Mouse (Mus musculus) MEL (cell line): ENCODE results near the gene Ywhag. TPM values are rescaled to one million over a fixed set of nuclear protein-coding genes. Genes with fewer than 3 reads are reported as not detected.

Experiments used
- DNase-seq: peaks from one replicate; pipeline ENCODE4 v3.0.0; 2011; ENCODE audit warnings: low read depth, low spot score
- H3K27ac ChIP-seq: 2 replicates; pipeline ENCODE4 v1.5.1; 2012; ENCODE audit warnings: low read depth, mild to moderate bottlenecking, control low read depth, low read length, moderate library complexity; ENCODE audit not compliant: control insufficient read depth
- H3K27me3 ChIP-seq, 2 experiments: fragments of 150-350 bp in 1 of 2; sonication (generic) in 1 of 2; 2 replicates each; pipeline ENCODE4 v1.6.1; 2012; ENCODE audit warnings: low read length in 2 of 2, mild to moderate bottlenecking in 2 of 2, improper control_type of control experiment in 1 of 2, moderate library complexity in 1 of 2; ENCODE audit not compliant: insufficient read depth in 2 of 2, control insufficient read depth in 1 of 2
- H3K36me3 ChIP-seq, 2 experiments: 2 replicates each; pipeline ENCODE4 v1.6.1; 2012 to 2014; ENCODE audit warnings: low read length in 2 of 2, improper control_type of control experiment in 1 of 2, inconsistent platforms in 1 of 2, mild to moderate bottlenecking in 1 of 2; ENCODE audit not compliant: insufficient read depth in 2 of 2, control insufficient read depth in 1 of 2
- H3K4me1 ChIP-seq, 2 experiments: fragments of 150-350 bp in 1 of 2; sonication (generic) in 1 of 2; 2 replicates each; pipeline ENCODE4 v1.6.1; 2012; ENCODE audit warnings: low read length in 2 of 2, improper control_type of control experiment in 1 of 2, mild to moderate bottlenecking in 1 of 2; ENCODE audit not compliant: insufficient read depth in 2 of 2, control insufficient read depth in 1 of 2
- H3K4me3 ChIP-seq, 2 experiments: fragments of 150-350 bp in 1 of 2; sonication (generic) in 1 of 2; 2 replicates each; pipeline ENCODE4 v1.5.1; 2012; ENCODE audit warnings: low read depth in 2 of 2, low read length in 2 of 2, mild to moderate bottlenecking in 2 of 2, moderate library complexity in 2 of 2, control low read depth in 1 of 2, improper control_type of control experiment in 1 of 2; ENCODE audit not compliant: control insufficient read depth in 1 of 2, insufficient read depth in 1 of 2
- H3K79me2 ChIP-seq: 2 replicates; pipeline ENCODE4 v1.6.1; 2012; ENCODE audit warnings: mild to moderate bottlenecking, low read length, moderate library complexity; ENCODE audit not compliant: control insufficient read depth, poor library complexity, insufficient read depth
- H3K9ac ChIP-seq: 2 replicates; pipeline ENCODE4 v1.6.1; 2012; ENCODE audit warnings: low read depth, mild to moderate bottlenecking, control low read depth, low read length, moderate library complexity; ENCODE audit not compliant: control insufficient read depth, poor library complexity, severe bottlenecking
- H3K9me3 ChIP-seq: fragments of 150-350 bp; sonication (generic); replicated peaks from 2 replicates; pipeline ENCODE4 v1.6.1; 2012; ENCODE audit warnings: mild to moderate bottlenecking, low read length, improper control_type of control experiment, moderate library complexity; ENCODE audit not compliant: insufficient read depth
- BHLHE40 ChIP-seq: IDR thresholded peaks from 2 replicates; pipeline ENCODE4 v1.6.1; 2012; ENCODE audit warnings: low read depth, mild to moderate bottlenecking, inconsistent platforms, low read length, improper control_type of control experiment, borderline replicate concordance
- CHD1 ChIP-seq: IDR thresholded peaks from 2 replicates; pipeline ENCODE4 v1.6.1; 2012; ENCODE audit warnings: low read depth, mild to moderate bottlenecking, inconsistent platforms, low read length, improper control_type of control experiment
- CHD2 ChIP-seq: IDR thresholded peaks from 2 replicates; pipeline ENCODE4 v1.6.1; 2011; ENCODE audit warnings: low read length, improper control_type of control experiment
- EP300 ChIP-seq, 2 experiments: IDR thresholded peaks; 2 replicates each; pipeline ENCODE4 v1.6.1; 2011; ENCODE audit warnings: improper control_type of control experiment in 2 of 2, low read length in 2 of 2, low read depth in 1 of 2, mild to moderate bottlenecking in 1 of 2
- ETS1 ChIP-seq: IDR thresholded peaks from 2 replicates; pipeline ENCODE4 v1.6.1; 2012; ENCODE audit warnings: low read depth, mild to moderate bottlenecking, inconsistent platforms, low read length, improper control_type of control experiment, moderate library complexity
- GABPA ChIP-seq: IDR thresholded peaks from 2 replicates; pipeline ENCODE4 v1.6.1; 2012; ENCODE audit warnings: low read depth, mild to moderate bottlenecking, inconsistent platforms, low read length, improper control_type of control experiment, moderate library complexity
- HCFC1 ChIP-seq: IDR thresholded peaks from 2 replicates; pipeline ENCODE4 v1.6.1; 2012; ENCODE audit warnings: low read depth, mild to moderate bottlenecking, inconsistent platforms, low read length, improper control_type of control experiment, moderate library complexity
- KAT2A ChIP-seq: conservative IDR thresholded peaks from 2 replicates; pipeline ENCODE4 v1.6.1; 2012; ENCODE audit warnings: low read depth, low read length, improper control_type of control experiment, inconsistent platforms
- MAX ChIP-seq: IDR thresholded peaks from 2 replicates; pipeline ENCODE4 v1.6.1; 2011; ENCODE audit warnings: low read length, improper control_type of control experiment
- MAZ ChIP-seq: IDR thresholded peaks from 2 replicates; pipeline ENCODE4 v1.6.1; 2012; ENCODE audit warnings: low read depth, mild to moderate bottlenecking, inconsistent platforms, low read length, improper control_type of control experiment
- MXI1 ChIP-seq: IDR thresholded peaks from 2 replicates; pipeline ENCODE4 v1.6.1; 2011; ENCODE audit warnings: mild to moderate bottlenecking, low read depth, low read length, improper control_type of control experiment
- MYB ChIP-seq: IDR thresholded peaks from 2 replicates; pipeline ENCODE4 v1.6.1; 2011; ENCODE audit warnings: mild to moderate bottlenecking, low read depth, low read length, improper control_type of control experiment
- MYC ChIP-seq: IDR thresholded peaks from 2 replicates; pipeline ENCODE4 v1.6.1; 2011; ENCODE audit warnings: low read depth, mild to moderate bottlenecking, low read length, improper control_type of control experiment, moderate library complexity
- NRF1 ChIP-seq: IDR thresholded peaks from 2 replicates; pipeline ENCODE4 v1.6.1; 2014; ENCODE audit warnings: low read depth, mild to moderate bottlenecking, inconsistent platforms, low read length, improper control_type of control experiment, moderate library complexity; ENCODE audit not compliant: poor library complexity, insufficient read depth, severe bottlenecking
- POLR2AphosphoS2 ChIP-seq: IDR thresholded peaks from 2 replicates; pipeline ENCODE4 v1.6.1; 2011; ENCODE audit warnings: low read length, improper control_type of control experiment
- SIN3A ChIP-seq: IDR thresholded peaks from 2 replicates; pipeline ENCODE4 v1.6.1; 2012; ENCODE audit warnings: low read length, improper control_type of control experiment, inconsistent platforms
- TAL1 ChIP-seq: IDR thresholded peaks from 2 replicates; pipeline ENCODE4 v1.6.1; 2012; ENCODE audit warnings: mild to moderate bottlenecking, inconsistent platforms, low read length, moderate library complexity, mixed read lengths
- USF1 ChIP-seq: IDR thresholded peaks from 2 replicates; pipeline ENCODE4 v1.6.1; 2014; ENCODE audit warnings: low read depth, mild to moderate bottlenecking, inconsistent platforms, low read length, improper control_type of control experiment, moderate library complexity
- ZC3H11A ChIP-seq: IDR thresholded peaks from 2 replicates; pipeline ENCODE4 v1.6.1; 2012; ENCODE audit warnings: low read depth, mild to moderate bottlenecking, inconsistent platforms, low read length, improper control_type of control experiment
- ZKSCAN1 ChIP-seq: IDR thresholded peaks from 2 replicates; pipeline ENCODE4 v1.6.1; 2012; ENCODE audit warnings: low read depth, mild to moderate bottlenecking, inconsistent platforms, low read length, improper control_type of control experiment, moderate library complexity
- ZNF384 ChIP-seq: IDR thresholded peaks from 2 replicates; pipeline ENCODE4 v1.6.1; 2012; ENCODE audit warnings: low read depth, mild to moderate bottlenecking, inconsistent platforms, low read length, improper control_type of control experiment
- polyA plus RNA-seq, 2 experiments: library from polyadenylated mRNA; stranded (reverse) in 1 of 2; unstranded in 1 of 2; fragments of >175 nt in 1 of 2; fragments of >200 nt in 1 of 2; gene quantifications; 2 replicates each; pipeline versions ENCODE4 v1.2.1 to v1.2.4; 2012; ENCODE audit warnings: low replicate concordance in 2 of 2, low read depth in 1 of 2; ENCODE audit not compliant: insufficient read length in 2 of 2, insufficient read depth in 1 of 2, missing spikeins in 1 of 2
- total RNA-seq: library from RNA; depleted of rRNA; stranded (reverse); fragments of 300-350 nt; gene quantifications from 2 replicates; pipeline ENCODE4 v1.2.3, GENCODE M21; 2012

Gene Ywhag
- total and polyA plus RNA-seq, 3 experiments = 109 to 295 (median 268) TPM

GRCm38 (mm10) chr5:135932359-135932758 is 2.1 kb downstream of the Ywhag start:
- Histone ChIP-seq H3K27ac (no peak overlapping the region), H3K4me1 (peaks cover 4 to 34% of the 10 kb centered on the region in 2 experiments), H3K9ac (peak overlapping the region; percentile 13), H3K4me3 (peak overlapping the region; percentile 31 to 78), H3K79me2 (peaks cover 64% of the 10 kb centered on the region), H3K36me3 (peaks cover 24 to 46% of the 10 kb centered on the region in 2 experiments), H3K9me3 (no peaks in the 10 kb centered on the region), H3K27me3 (no peaks in the 10 kb centered on the region)
- peak; percentile 67 for DNase-seq
- TF ChIP-seq CHD2 (no peak), SIN3A (peak; percentile 54; the same call in 1 of the 2 replicates), ETS1 (peak; percentile 55; the same call in 1 of the 2 replicates), MXI1 (peak; percentile 40; the same call in 1 of the 2 replicates)
- TF ChIP-seq, all 39 proteins: peak for 3

GRCm38 (mm10) chr5:135931526-135931925 is 2.9 kb downstream of the Ywhag start:
- peak overlapping the region; percentile 19; the same call in 1 of the 2 replicates for H3K27ac ChIP-seq
- H3K27me3 ChIP-seq = no peaks in the 10 kb centered on the region
- peaks cover 72% of the 10 kb centered on the region for H3K79me2 ChIP-seq
- peaks cover 4 to 34% of the 10 kb centered on the region in 2 experiments for H3K4me1 ChIP-seq
- H3K4me3 ChIP-seq = peak overlapping the region in 1 of 2 experiments; percentile 15; a peak in 2 of 4 replicates
- TF ChIP-seq MXI1 (no peak), GABPA (no peak), POLR2AphosphoS2 (0 out of 2 replicates have a peak, but pooled peaks have one; percentile 19)
- peaks cover 27 to 46% of the 10 kb centered on the region in 2 experiments for H3K36me3 ChIP-seq
- H3K9ac ChIP-seq = peak overlapping the region; percentile 30
- H3K9me3 ChIP-seq = no peaks in the 10 kb centered on the region
- DNase-seq = no peak

- Histone ChIP-seq H3K9ac (no peak overlapping the region), H3K9me3 (no peaks in the 10 kb centered on the region), H3K27ac (no peak overlapping the region), H3K4me3 (no peak overlapping the region), H3K27me3 (no peaks in the 10 kb centered on the region), H3K4me1 (peaks cover 1 to 26% of the 10 kb centered on the region in 2 experiments; a peak in 3 of 4 replicates), H3K79me2 (peaks cover 85% of the 10 kb centered on the region), H3K36me3 (peaks cover 31 to 40% of the 10 kb centered on the region in 2 experiments)
- TF ChIP-seq EP300 (IDR thresholded peaks at IDR 0.05; ENCODE audit: low read depth in 1 of 2, low read length in 2 of 2) (no peak), NRF1 (no peak), KAT2A (no peak), TAL1 (no peak), MAX (no peak), MAZ (no peak), USF1 (no peak), MXI1 (no peak), MYC (no peak), HCFC1 (no peak), ZNF384 (no peak), BHLHE40 (no peak), ZKSCAN1 (no peak), CHD1 (no peak), MYB (no peak), ZC3H11A (no peak)
- no peak for DNase-seq
Observed at GRCm38 (mm10) chr5:135929685-135930424, 4.6 kb downstream of the Ywhag start.
